Mouse (Mus musculus): ENCODE results near the gene Gm10717.
"Not testable (repeated sequence)": the region's sequence is repeated elsewhere in the genome, so short reads cannot be mapped to it uniquely, and the experiment has no call there.

DNA sequence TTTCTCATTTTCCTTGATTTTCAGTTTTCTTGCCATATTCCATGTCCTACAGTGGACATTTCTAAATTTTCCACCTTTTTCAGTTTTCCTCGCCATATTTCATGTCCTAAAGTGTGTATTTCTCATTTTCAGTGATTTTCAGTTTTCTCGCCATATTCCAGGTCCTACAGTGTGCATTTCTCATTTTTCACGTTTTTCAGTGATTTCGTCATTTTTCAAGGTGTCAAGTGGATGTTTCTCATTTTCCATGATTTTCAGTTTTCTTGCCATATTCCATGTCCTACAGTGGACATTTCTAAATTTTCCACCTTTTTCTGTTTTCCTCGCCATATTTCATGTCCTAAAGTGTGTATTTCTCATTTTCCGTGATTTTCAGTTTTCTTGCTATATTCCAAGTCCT, 436 bp downstream of the Gm10717 start:
- TF ChIP-seq CTCF (IDR thresholded peaks at IDR 0.05; ENCODE audit: control insufficient read depth, insufficient read depth, insufficient read length); USF1 (IDR thresholded peaks at IDR 0.05; ENCODE audit: low read depth): not testable (repeated sequence)

Data from C2C12 (cell line).